Mouse (Mus musculus) neural tube, embryonic 13.5 days (tissue): Measurements from ENCODE around the gene Tnfaip3. TPM values are rescaled to one million over a fixed set of nuclear protein-coding genes. Genes with fewer than 3 reads are reported as not detected.

Experiments
- ATAC-seq: fragments of 200-750 bp; cut with Nextera tagmentation; 2 replicates; pipeline ENCODE4 v1.8.0; 2017; ENCODE audit warnings: low read depth, mild to moderate bottlenecking, moderate TSS enrichment, moderate library complexity
- H3K27ac ChIP-seq: fragments of 300-500 bp; sonication (generic); replicated peaks from 2 replicates; pipeline ENCODE4 v1.5.1; 2015; ENCODE audit warnings: moderate library complexity, mild to moderate bottlenecking, inconsistent platforms
- H3K27me3 ChIP-seq: fragments of 300-500 bp; sonication (generic); 2 replicates; pipeline ENCODE4 v1.6.1; 2015; ENCODE audit warnings: mild to moderate bottlenecking, inconsistent platforms
- H3K36me3 ChIP-seq: fragments of 300-500 bp; sonication (generic); 2 replicates; pipeline ENCODE4 v1.6.1; 2015; ENCODE audit warnings: mild to moderate bottlenecking, inconsistent platforms
- H3K4me1 ChIP-seq: fragments of 300-500 bp; sonication (generic); replicated peaks from 2 replicates; pipeline ENCODE4 v1.6.1; 2015; ENCODE audit warnings: inconsistent platforms
- H3K4me2 ChIP-seq: fragments of 300-500 bp; sonication (generic); 2 replicates; pipeline ENCODE4 v1.6.1; 2015; ENCODE audit warnings: inconsistent platforms, mild to moderate bottlenecking, moderate library complexity
- H3K4me3 ChIP-seq: fragments of 300-500 bp; sonication (generic); 2 replicates; pipeline ENCODE4 v1.5.1; 2015; ENCODE audit warnings: mild to moderate bottlenecking, inconsistent platforms
- H3K9ac ChIP-seq: fragments of 300-500 bp; sonication (generic); 2 replicates; pipeline ENCODE4 v1.6.1; 2015; ENCODE audit warnings: moderate library complexity, mild to moderate bottlenecking, inconsistent platforms
- H3K9me3 ChIP-seq: fragments of 300-500 bp; sonication (generic); 2 replicates; pipeline ENCODE4 v1.6.1; 2016; ENCODE audit warnings: inconsistent platforms
- WGBS: fragments of 180-500 bp; shearing (Covaris S2); methylation state at CpG from one replicate; pipeline ENCODE4 v1.1.7; 2015; 5-methylcytosine and 5-hydroxymethylcytosine counted together
- polyA plus RNA-seq: library from polyadenylated mRNA; unstranded; fragments of >200 nt; fragmentation: Nextera tagmentation; extraction: Ambion mirVana; gene quantifications from 2 replicates; pipeline ENCODE4 v1.2.1, GENCODE M21; 2015

The Tnfaip3 gene
- polyA plus RNA-seq, 1 experiment from 2014 or later: 1.6 TPM

- Histone ChIP-seq H3K4me3 (no peak overlapping the region), H3K9ac (no peak overlapping the region), H3K36me3 (no peaks in the 10 kb centered on the region), H3K27ac (no peak overlapping the region), H3K4me1 (no peaks in the 10 kb centered on the region), H3K27me3 (no peaks in the 10 kb centered on the region), H3K9me3 (no peaks in the 10 kb centered on the region), H3K4me2 (no peak overlapping the region)
- 66% methylated on average over 3 of the region's 3 CpGs for WGBS
- ATAC-seq: no peak
Observed at GRCm38 (mm10) chr10:19034764-19035163, 19.3 kb upstream of the Tnfaip3 start.

GRCm38 (mm10) chr10:19033696-19034095 lies 18.2 kb upstream of the Tnfaip3 start:
- no peaks in the 10 kb centered on the region for H3K9me3 ChIP-seq
- H3K36me3 ChIP-seq: no peaks in the 10 kb centered on the region
- H3K4me3 ChIP-seq: no peak overlapping the region
- no peaks in the 10 kb centered on the region for H3K27me3 ChIP-seq
- H3K4me1 ChIP-seq: no peaks in the 10 kb centered on the region
- no peak for ATAC-seq
- H3K9ac ChIP-seq: no peak overlapping the region
- H3K4me2 ChIP-seq: no peak overlapping the region
- WGBS: 84% methylated on average over 1 of the region's 1 CpGs
- no peak overlapping the region for H3K27ac ChIP-seq

GRCm38 (mm10) chr10:19031875-19032274 lies 16.4 kb upstream of the Tnfaip3 start:
- Histone ChIP-seq H3K9me3 (no peaks in the 10 kb centered on the region), H3K4me1 (no peaks in the 10 kb centered on the region), H3K4me3 (no peak overlapping the region), H3K4me2 (no peak overlapping the region), H3K36me3 (no peaks in the 10 kb centered on the region), H3K9ac (no peak overlapping the region), H3K27ac (no peak overlapping the region), H3K27me3 (no peaks in the 10 kb centered on the region)
- ATAC-seq: no peak

- Histone ChIP-seq H3K9me3 (no peaks in the 10 kb centered on the region), H3K9ac (no peak overlapping the region), H3K27me3 (no peaks in the 10 kb centered on the region), H3K4me2 (no peak overlapping the region), H3K4me1 (no peaks in the 10 kb centered on the region), H3K36me3 (no peaks in the 10 kb centered on the region), H3K27ac (no peak overlapping the region), H3K4me3 (no peak overlapping the region)
- no peak for ATAC-seq
- 78% methylated on average over 2 of the region's 2 CpGs for WGBS
Observed at GRCm38 (mm10) chr10:19030628-19031027, 15.2 kb upstream of the Tnfaip3 start.

GRCm38 (mm10) chr10:19026710-19027109 lies 11.3 kb upstream of the Tnfaip3 start:
- H3K36me3 ChIP-seq: no peaks in the 10 kb centered on the region
- 95% methylated on average over 5 of the region's 5 CpGs for WGBS

GRCm38 (mm10) chr10:19024353-19024752 lies 8.9 kb upstream of the Tnfaip3 start:
- H3K36me3 ChIP-seq: no peaks in the 10 kb centered on the region
- no peak overlapping the region for H3K27ac ChIP-seq
- H3K9me3 ChIP-seq: no peaks in the 10 kb centered on the region
- no peaks in the 10 kb centered on the region for H3K27me3 ChIP-seq
- H3K9ac ChIP-seq: no peak overlapping the region
- no peaks in the 10 kb centered on the region for H3K4me1 ChIP-seq
- no peak for ATAC-seq
- H3K4me3 ChIP-seq: no peak overlapping the region
- WGBS: 87% methylated on average over 5 of the region's 5 CpGs
- no peak overlapping the region for H3K4me2 ChIP-seq

More at GRCm38 (mm10) chr10:19026710-19027109, 11.3 kb upstream of the Tnfaip3 start:
- Histone ChIP-seq H3K27ac (no peak overlapping the region), H3K4me2 (no peak overlapping the region), H3K9ac (no peak overlapping the region), H3K9me3 (no peaks in the 10 kb centered on the region), H3K4me3 (no peak overlapping the region), H3K27me3 (no peaks in the 10 kb centered on the region), H3K4me1 (no peaks in the 10 kb centered on the region)
- ATAC-seq: no peak

- no peak overlapping the region for H3K4me3 ChIP-seq
- H3K9me3 ChIP-seq: no peaks in the 10 kb centered on the region
- no peak overlapping the region for H3K9ac ChIP-seq
- WGBS: 87% methylated on average over 5 of the region's 5 CpGs
- H3K27ac ChIP-seq: no peak overlapping the region
- no peaks in the 10 kb centered on the region for H3K27me3 ChIP-seq
- H3K4me1 ChIP-seq: no peaks in the 10 kb centered on the region
- no peak for ATAC-seq
- H3K4me2 ChIP-seq: no peak overlapping the region
- no peaks in the 10 kb centered on the region for H3K36me3 ChIP-seq
Observed at GRCm38 (mm10) chr10:19023622-19024326, 8.3 kb upstream of the Tnfaip3 start.

- Histone ChIP-seq H3K27me3 (no peaks in the 10 kb centered on the region), H3K27ac (no peak overlapping the region), H3K9me3 (no peaks in the 10 kb centered on the region), H3K4me3 (no peak overlapping the region), H3K4me1 (no peaks in the 10 kb centered on the region), H3K4me2 (no peak overlapping the region), H3K36me3 (no peaks in the 10 kb centered on the region), H3K9ac (no peak overlapping the region)
- ATAC-seq: no peak
- 92% methylated on average over 1 of the region's 1 CpGs for WGBS
Observed at GRCm38 (mm10) chr10:19022272-19022671, 6.8 kb upstream of the Tnfaip3 start.

- no peak for ATAC-seq
- no peak overlapping the region for H3K4me3 ChIP-seq
- no peaks in the 10 kb centered on the region for H3K36me3 ChIP-seq
- no peak overlapping the region for H3K9ac ChIP-seq
- peaks cover 15% of the 10 kb centered on the region for H3K4me1 ChIP-seq
- no peak overlapping the region for H3K4me2 ChIP-seq
- H3K27ac ChIP-seq: no peak overlapping the region
- WGBS: 45% methylated on average over 4 of the region's 4 CpGs
- H3K9me3 ChIP-seq: no peaks in the 10 kb centered on the region
- H3K27me3 ChIP-seq: peaks cover 11% of the 10 kb centered on the region
Observed at GRCm38 (mm10) chr10:19016823-19017471, 1.5 kb upstream of the Tnfaip3 start.

GRCm38 (mm10) chr10:19014381-19015256 lies 838 bp downstream of the Tnfaip3 start:
- H3K9me3 ChIP-seq: no peaks in the 10 kb centered on the region
- H3K36me3 ChIP-seq: no peaks in the 10 kb centered on the region
- H3K4me2 ChIP-seq: peak overlapping the region; percentile 70
- peak overlapping the region; percentile 87 for H3K4me3 ChIP-seq
- peak overlapping the region; percentile 61 for H3K27ac ChIP-seq
- peaks cover 11% of the 10 kb centered on the region for H3K27me3 ChIP-seq
- WGBS: under 1% methylated on average over 43 of the region's 43 CpGs
- H3K9ac ChIP-seq: peak overlapping the region; percentile 89
- ATAC-seq: peak; percentile 91
- peaks cover 15% of the 10 kb centered on the region for H3K4me1 ChIP-seq

- H3K4me2 ChIP-seq: no peak overlapping the region; the same call in 1 of the 2 replicates
- no peaks in the 10 kb centered on the region for H3K9me3 ChIP-seq
- peaks cover 15% of the 10 kb centered on the region for H3K4me1 ChIP-seq
- WGBS: 91% methylated on average over 3 of the region's 3 CpGs
- no peak for ATAC-seq
- peaks cover 11% of the 10 kb centered on the region for H3K27me3 ChIP-seq
- no peak overlapping the region for H3K27ac ChIP-seq
- H3K9ac ChIP-seq: no peak overlapping the region
- H3K36me3 ChIP-seq: no peaks in the 10 kb centered on the region
- H3K4me3 ChIP-seq: no peak overlapping the region
Observed at GRCm38 (mm10) chr10:19013351-19013750, 2.1 kb downstream of the Tnfaip3 start.

GRCm38 (mm10) chr10:19012616-19013015 lies 2.8 kb downstream of the Tnfaip3 start:
- no peaks in the 10 kb centered on the region for H3K9me3 ChIP-seq
- ATAC-seq: no peak
- no peak overlapping the region for H3K9ac ChIP-seq
- no peak overlapping the region for H3K27ac ChIP-seq
- H3K36me3 ChIP-seq: no peaks in the 10 kb centered on the region
- peaks cover 11% of the 10 kb centered on the region for H3K27me3 ChIP-seq
- H3K4me3 ChIP-seq: no peak overlapping the region
- no peak overlapping the region for H3K4me2 ChIP-seq
- WGBS: 89% methylated on average over 3 of the region's 3 CpGs
- H3K4me1 ChIP-seq: peaks cover 15% of the 10 kb centered on the region
